Mouse (Mus musculus): ENCODE measurements at regions not wholly inside any gene's neighbourhood (a gene's known extent, or its start where the extent isn't known, plus 50 kb on each side); places are given as distances from the start of the nearest gene placed in this dataset.

DNA sequence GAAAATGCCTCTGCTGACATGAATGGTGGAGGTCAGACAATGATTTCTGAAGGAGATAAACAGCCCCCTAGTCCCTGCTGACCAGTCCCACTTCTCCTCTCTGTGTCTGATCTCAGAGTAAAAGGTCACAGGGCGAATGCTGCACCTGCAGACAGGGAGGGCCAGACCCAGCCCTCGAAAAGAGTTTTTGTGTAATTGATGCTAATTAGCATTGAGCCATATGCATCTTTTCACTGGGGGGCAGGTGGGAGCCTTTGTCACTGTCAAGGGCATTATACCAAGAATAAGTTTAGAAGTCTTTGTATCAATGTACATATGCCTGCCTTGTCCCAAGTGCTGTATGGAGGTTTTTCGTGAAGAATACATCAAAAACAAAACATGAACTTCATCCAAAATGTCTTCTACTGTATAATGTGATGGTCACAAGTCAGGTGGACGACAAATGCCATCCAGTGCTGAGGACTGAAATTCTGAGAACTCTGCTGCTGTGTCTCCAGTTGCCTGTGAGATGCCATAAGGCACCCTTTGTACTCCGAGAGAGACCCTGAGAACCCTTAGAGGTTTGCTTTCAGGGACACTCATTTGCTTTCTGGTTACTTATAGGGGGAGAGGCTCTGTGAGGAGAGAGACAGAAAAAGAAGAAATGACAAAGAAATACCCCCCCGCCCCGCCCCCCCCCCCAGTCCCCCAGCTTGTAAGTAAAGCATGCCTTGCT lies 528.5 kb upstream of the Marcks start:
- TF ChIP-seq CTCF (IDR thresholded peaks at IDR 0.05), result no peak
- TF ChIP-seq EP300 (IDR thresholded peaks at IDR 0.05), result no peak
